ENCODE assay signal across 12 mouse cellular contexts in the genomic region with DNA sequence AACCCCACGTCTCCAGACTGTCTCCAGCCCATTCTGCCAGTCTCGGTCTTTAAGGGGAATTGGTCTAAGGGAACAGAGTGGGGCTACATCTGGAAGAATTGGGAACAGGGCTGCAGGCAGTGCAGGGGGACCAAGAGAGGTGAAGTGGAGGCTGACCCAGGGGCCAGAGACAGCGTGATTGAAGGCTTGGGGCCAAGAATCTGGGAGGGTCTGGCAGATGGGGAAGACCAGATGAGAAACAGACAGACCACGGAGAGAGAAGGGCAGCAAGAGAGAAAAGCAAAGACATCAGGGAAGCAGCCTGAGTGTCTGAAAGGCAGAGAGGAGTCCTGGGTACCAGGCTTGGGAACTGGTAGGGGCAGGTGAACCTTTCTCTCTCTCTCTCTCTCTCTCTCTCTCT. TPM values are rescaled to one million over a fixed set of nuclear protein-coding genes. Genes with fewer than 3 reads are reported as not detected.
DNase-seq lines count a peak whose midpoint lies in the region; ATAC-seq lines count a peak whose summit lies in the region.
"Had no signal": no experiment of that assay in that cellular context is flagged by ENCODE, and none has a peak within 500 bp of the region (broad histone marks: within the 10 kb centered on the region; RNA-seq: fewer than 3 reads in every experiment).

No protein-coding gene starts in this region.

- peak overlapping the region; percentile 93 for H3K4me2 ChIP-seq in forebrain, embryonic 13.5 days
- peak overlapping the region; percentile 94 for H3K4me2 ChIP-seq in intestine, embryonic 16.5 days (ENCODE audit: low read depth, low read length)

- H3K27ac ChIP-seq in forebrain, embryonic 13.5 days = no peak overlapping the region
- H3K27ac ChIP-seq in intestine, embryonic 16.5 days (ENCODE audit: low read length) = no peak overlapping the region

- 14% methylated on average over 4 of the region's 4 CpGs for WGBS in forebrain, embryonic 13.5 days
- WGBS in intestine, embryonic 16.5 days = 28% methylated on average over 4 of the region's 4 CpGs

- no peaks in the 10 kb centered on the region for H3K9me3 ChIP-seq in forebrain, embryonic 13.5 days (replicated peaks)
- no peaks in the 10 kb centered on the region for H3K9me3 ChIP-seq in intestine, embryonic 16.5 days (ENCODE audit: control insufficient read depth, low read length)

- peaks cover 64% of the 10 kb centered on the region for H3K36me3 ChIP-seq in forebrain, embryonic 13.5 days (ENCODE audit: poor library complexity, severe bottlenecking)
- H3K36me3 ChIP-seq in intestine, embryonic 16.5 days (ENCODE audit: control insufficient read depth, insufficient read depth, low read length) = peaks cover 14% of the 10 kb centered on the region

- no peaks in the 10 kb centered on the region for H3K27me3 ChIP-seq in forebrain, embryonic 13.5 days
- no peaks in the 10 kb centered on the region for H3K27me3 ChIP-seq in intestine, embryonic 16.5 days (replicated peaks; ENCODE audit: control insufficient read depth, insufficient read depth, low read length)

- intact Hi-C loops in left cerebral cortex, postnatal 4 days (cut with DNase I) = loop anchor here (5.0 to 10.0 kb wide), 4 partner anchors 73 to 578 kb away; a partner anchor contains a TSS
- intact Hi-C loops in left cerebral cortex, postnatal 36 days (cut with DNase I) = loop anchor here (2.0 to 5.0 kb wide), 5 partner anchors 33 to 581 kb away; a partner anchor contains a TSS

- peaks cover 31% of the 10 kb centered on the region for H3K4me1 ChIP-seq in forebrain, embryonic 13.5 days
- peaks cover 7% of the 10 kb centered on the region for H3K4me1 ChIP-seq in intestine, embryonic 16.5 days (ENCODE audit: control insufficient read depth, insufficient read depth, low read length)

- DNase-seq in left cerebral cortex, postnatal 4 days = peak; percentile 42
- DNase-seq in left cerebral cortex, postnatal 36 days (ENCODE audit: low spot score in 2 of 2) = no peak
- peak; percentile 32 for DNase-seq in neural tube, embryonic 10.5 days (ENCODE audit: extremely low spot score, low spot score)
- DNase-seq in frontal cortex, postnatal 14 days (ENCODE audit: low spot score in 2 of 2) = no peak
- DNase-seq in adrenal gland, adult 2 months = no peak
- DNase-seq: adrenal gland, postnatal 10 days; kidney, adult 18-20 months; lung, postnatal 14 days had no signal

- no peak for ATAC-seq in forebrain, embryonic 13.5 days
- ATAC-seq in intestine, embryonic 16.5 days = no peak
- ATAC-seq in frontal cortex, adult (ENCODE audit: low TSS enrichment) = no peak

- peak overlapping the region; percentile 72 for H3K4me3 ChIP-seq in forebrain, embryonic 13.5 days
- H3K4me3 ChIP-seq in intestine, embryonic 16.5 days (ENCODE audit: low read length) = peak overlapping the region; percentile 17; the same call in 1 of the 2 replicates

- peak overlapping the region; percentile 93 for H3K9ac ChIP-seq in forebrain, embryonic 13.5 days
- peak overlapping the region; percentile 52 for H3K9ac ChIP-seq in intestine, embryonic 16.5 days (ENCODE audit: low read depth, low read length)

RNA-seq across cellular contexts. Expression of a gene that starts 0.6 kb away (rescaled TPM):
- not detected for total RNA-seq in left cerebral cortex, postnatal 4 days (2021)
- total RNA-seq in left cerebral cortex, postnatal 36 days (2021) = not detected
- polyA plus RNA-seq in forebrain, embryonic 13.5 days (2015; fragmentation: Nextera tagmentation; extraction: Ambion mirVana) = not detected in 2 replicates
- polyA plus RNA-seq in intestine, embryonic 16.5 days (2015; fragmentation: Nextera tagmentation; extraction: Ambion mirVana) = not detected in 2 replicates
- total RNA-seq in adrenal gland, adult 2 months (2021) = not detected
- polyA plus RNA-seq in adrenal gland, adult 2 months (2012; rRNA removed) = not detected in 2 replicates
- total RNA-seq: adrenal gland, postnatal 10 days; ES-E14 had no signal

RNA-seq across cellular contexts. Expression of a gene that starts 1.0 kb away (rescaled TPM):
- total RNA-seq in left cerebral cortex, postnatal 4 days (2021) = 10 to 100 TPM; 17.2 to 20.7 TPM
- total RNA-seq in left cerebral cortex, postnatal 36 days (2021) = 1 to 10 TPM; 7.0 to 9.6 TPM
- 7.1 and 8.0 TPM in 2 replicates for polyA plus RNA-seq in forebrain, embryonic 13.5 days (2015; fragmentation: Nextera tagmentation; extraction: Ambion mirVana)
- 1.5 and 1.7 TPM in 2 replicates for polyA plus RNA-seq in intestine, embryonic 16.5 days (2015; fragmentation: Nextera tagmentation; extraction: Ambion mirVana)
- total RNA-seq in adrenal gland, adult 2 months (2021) = 1 to 10 TPM in 1 of 2 experiments, under 1 TPM in 1; 0.66 to 1.7 TPM
- 4.4 and 6.6 TPM in 2 replicates for polyA plus RNA-seq in adrenal gland, adult 2 months (2012; rRNA removed)

RNA-seq across cellular contexts. Expression of a gene that starts 18.9 kb away (rescaled TPM):
- total RNA-seq in left cerebral cortex, postnatal 4 days (2021) = not detected
- total RNA-seq in left cerebral cortex, postnatal 36 days (2021) = under 1 TPM; 0.27 to 0.30 TPM
- 0.04 TPM in 1 of 2 replicates, not detected in the other for polyA plus RNA-seq in forebrain, embryonic 13.5 days (2015; fragmentation: Nextera tagmentation; extraction: Ambion mirVana)
- not detected in 2 replicates for polyA plus RNA-seq in intestine, embryonic 16.5 days (2015; fragmentation: Nextera tagmentation; extraction: Ambion mirVana)
- total RNA-seq in adrenal gland, adult 2 months (2021) = not detected
- polyA plus RNA-seq in adrenal gland, adult 2 months (2012; rRNA removed) = not detected in 2 replicates
- total RNA-seq: adrenal gland, postnatal 10 days; ES-E14 had no signal

RNA-seq across cellular contexts. Expression of a gene that starts 22.3 kb away (rescaled TPM):
- total RNA-seq in left cerebral cortex, postnatal 4 days (2021) = 100 to 1,000 TPM; 182 to 197 TPM
- total RNA-seq in left cerebral cortex, postnatal 36 days (2021) = 100 to 1,000 TPM; 164 to 176 TPM
- polyA plus RNA-seq in forebrain, embryonic 13.5 days (2015; fragmentation: Nextera tagmentation; extraction: Ambion mirVana) = 462 and 492 TPM in 2 replicates
- polyA plus RNA-seq in intestine, embryonic 16.5 days (2015; fragmentation: Nextera tagmentation; extraction: Ambion mirVana) = 358 and 395 TPM in 2 replicates
- 100 to 1,000 TPM; 317 to 332 TPM for total RNA-seq in adrenal gland, adult 2 months (2021)
- 267 and 322 TPM in 2 replicates for polyA plus RNA-seq in adrenal gland, adult 2 months (2012; rRNA removed)

RNA-seq across cellular contexts. Expression of a gene that starts 34.3 kb away (rescaled TPM):
- 1 to 10 TPM; 3.2 to 4.4 TPM for total RNA-seq in left cerebral cortex, postnatal 4 days (2021)
- total RNA-seq in left cerebral cortex, postnatal 36 days (2021) = 1 to 10 TPM; 6.6 to 8.4 TPM
- polyA plus RNA-seq in forebrain, embryonic 13.5 days (2015; fragmentation: Nextera tagmentation; extraction: Ambion mirVana) = 8.3 and 9.4 TPM in 2 replicates
- 6.0 and 7.8 TPM in 2 replicates for polyA plus RNA-seq in intestine, embryonic 16.5 days (2015; fragmentation: Nextera tagmentation; extraction: Ambion mirVana)
- total RNA-seq in adrenal gland, adult 2 months (2021) = 1 to 10 TPM; 2.9 to 8.2 TPM
- polyA plus RNA-seq in adrenal gland, adult 2 months (2012; rRNA removed) = 7.4 and 9.6 TPM in 2 replicates

Comparison
In these comparisons a context has a peak if more than half of its experiments do, and no peak if none do; other contexts are left out.
1. DNase-seq: peak in left cerebral cortex, postnatal 4 days (single experiment) and neural tube, embryonic 10.5 days (single experiment); none in left cerebral cortex, postnatal 36 days (0 of 2), frontal cortex, postnatal 14 days (0 of 2) and adrenal gland, adult 2 months (single experiment).